Mouse (Mus musculus) liver, postnatal 0 days (tissue): ENCODE results near the gene Hist1h1c. TPM values are rescaled to one million over a fixed set of nuclear protein-coding genes. Genes with fewer than 3 reads are reported as not detected.
"Not testable (repeated sequence)": the region's sequence is repeated elsewhere in the genome, so short reads cannot be mapped to it uniquely, and the experiment has no call there.

Source experiments
- ATAC-seq: fragments of 200-750 bp; cut with Nextera tagmentation; 2 replicates; pipeline ENCODE4 v1.8.0; 2017; ENCODE audit warnings: mild to moderate bottlenecking, moderate library complexity
- DNase-seq: peaks from one replicate; pipeline ENCODE4 v3.0.0-alpha.2; 2016
- H3K27ac ChIP-seq: fragments of 300-500 bp; sonication (generic); 2 replicates; pipeline ENCODE4 v1.5.1; 2014; ENCODE audit warnings: antibody characterized with exemption, moderate library complexity, mild to moderate bottlenecking, low read depth
- H3K27me3 ChIP-seq: fragments of 300-500 bp; sonication (generic); 2 replicates; pipeline ENCODE4 v1.6.1; 2014; ENCODE audit warnings: low read length, control low read depth, mixed read lengths; ENCODE audit not compliant: insufficient read depth
- H3K36me3 ChIP-seq: fragments of 300-500 bp; sonication (generic); replicated peaks from 2 replicates; pipeline ENCODE4 v1.6.1; 2014; ENCODE audit warnings: mild to moderate bottlenecking, control low read depth, low read length, moderate library complexity, mixed read lengths; ENCODE audit not compliant: insufficient read depth
- H3K4me1 ChIP-seq: fragments of 300-500 bp; sonication (generic); 2 replicates; pipeline ENCODE4 v1.6.1; 2014; ENCODE audit warnings: antibody characterized with exemption, mild to moderate bottlenecking, control low read depth; ENCODE audit not compliant: insufficient read depth
- H3K4me2 ChIP-seq: fragments of 300-500 bp; sonication (generic); 2 replicates; pipeline ENCODE4 v1.6.1; 2014; ENCODE audit warnings: low read depth, mild to moderate bottlenecking, low read length, moderate library complexity, mixed read lengths
- H3K4me3 ChIP-seq: fragments of 300-500 bp; sonication (generic); 2 replicates; pipeline ENCODE4 v1.5.1; 2014; ENCODE audit warnings: low read depth, low read length
- H3K9ac ChIP-seq: fragments of 300-500 bp; sonication (generic); replicated peaks from 2 replicates; pipeline ENCODE4 v1.6.1; 2014; ENCODE audit warnings: mild to moderate bottlenecking, moderate library complexity
- H3K9me3 ChIP-seq: fragments of 300-500 bp; sonication (generic); 2 replicates; pipeline ENCODE4 v1.6.1; 2016; ENCODE audit warnings: mild to moderate bottlenecking, control low read depth, low read length, mixed read lengths
- CTCF ChIP-seq: sonication (generic); IDR thresholded peaks from 2 replicates; pipeline ENCODE4 v1.5.1; 2016; ENCODE audit warnings: antibody characterized with exemption, low read depth
- EP300 ChIP-seq: IDR thresholded peaks from 2 replicates; pipeline ENCODE4 v1.6.1; 2016; ENCODE audit warnings: antibody characterized with exemption, low read depth, mild to moderate bottlenecking
- WGBS: fragments of 180-500 bp; shearing (Covaris S2); extraction: QIAGEN DNeasy Blood & Tissue Kit; methylation state at CpG from one replicate; pipeline ENCODE4 v1.1.7; 2014; ENCODE audit not compliant: insufficient replicate concordance; 5-methylcytosine and 5-hydroxymethylcytosine counted together
- polyA plus RNA-seq: library from polyadenylated mRNA; unstranded; fragments of >200 nt; fragmentation: Nextera tagmentation; extraction: Ambion mirVana; gene quantifications from 2 replicates; pipeline ENCODE4 v1.2.1, GENCODE M21; 2015

The Hist1h1c gene
- polyA plus RNA-seq, 1 experiment from 2014 or later: 69.6 TPM

GRCm38 (mm10) chr13:23751478-23751956, 12.9 kb downstream of the Hist1h1c start:
- TF ChIP-seq EP300 (no peak), CTCF (no peak; the same call in 1 of the 2 replicates)
- H3K27ac ChIP-seq: peak overlapping the region; percentile 97
- peak overlapping the region; percentile 54 for H3K4me2 ChIP-seq
- no peaks in the 10 kb centered on the region for H3K9me3 ChIP-seq
- ATAC-seq (peak; percentile 20), DNase-seq (no peak)
- H3K36me3 ChIP-seq: no peaks in the 10 kb centered on the region
- peaks cover 12% of the 10 kb centered on the region for H3K4me1 ChIP-seq
- H3K27me3 ChIP-seq: no peaks in the 10 kb centered on the region
- WGBS: under 1% methylated on average over 11 of the region's 11 CpGs
- H3K9ac ChIP-seq: peak overlapping the region; percentile 68
- H3K4me3 ChIP-seq: peak overlapping the region; percentile 19

GRCm38 (mm10) chr13:23752067-23752741, 13.6 kb downstream of the Hist1h1c start, which contains the start of gene Hist1h3b:
Gene Hist1h3b (plus strand): TSS chr13:23752267.
- peak; percentile 72 for ATAC-seq
- TF ChIP-seq EP300: peak; percentile 50; the same call in 1 of the 2 replicates

GRCm38 (mm10) chr13:23752742-23753172, 14.1 kb downstream of the Hist1h1c start:
- peak overlapping the region; percentile 90 for H3K27ac ChIP-seq
- peak overlapping the region; percentile 61 for H3K4me2 ChIP-seq
- TF ChIP-seq CTCF (no peak), EP300 (no peak; the same call in 1 of the 2 replicates)
- no peak for DNase-seq
- H3K27me3 ChIP-seq: no peaks in the 10 kb centered on the region
- WGBS: 4% methylated on average over 6 of the region's 6 CpGs
- H3K36me3 ChIP-seq: no peaks in the 10 kb centered on the region
- H3K4me1 ChIP-seq: peaks cover 11% of the 10 kb centered on the region
- H3K4me3 ChIP-seq: peak overlapping the region; percentile 43
- peak overlapping the region; percentile 75 for H3K9ac ChIP-seq
- no peaks in the 10 kb centered on the region for H3K9me3 ChIP-seq
- ATAC-seq: no peak

More at GRCm38 (mm10) chr13:23752067-23752741, 13.6 kb downstream of the Hist1h1c start, which contains the start of gene Hist1h3b:
- WGBS: under 1% methylated on average over 17 of the region's 47 CpGs
- H3K27me3 ChIP-seq, H3K9me3 ChIP-seq, H3K36me3 ChIP-seq: not testable (repeated sequence)
- H3K4me2 ChIP-seq: peak within 1 kb of the TSS; percentile 61
- H3K4me1 ChIP-seq: peaks cover 12% of the 10 kb centered on the region
- H3K4me3 ChIP-seq: peak within 1 kb of the TSS; percentile 43
- peak; percentile 90 for DNase-seq
- peak within 1 kb of the TSS; percentile 75 for H3K9ac ChIP-seq
- peak within 1 kb of the TSS; percentile 97 for H3K27ac ChIP-seq

GRCm38 (mm10) chr13:23753314-23754078, 14.9 kb downstream of the Hist1h1c start:
- peak overlapping the region; percentile 43 for H3K4me3 ChIP-seq
- peaks cover 5% of the 10 kb centered on the region; the same call in 1 of the 2 replicates for H3K4me1 ChIP-seq
- no peaks in the 10 kb centered on the region for H3K9me3 ChIP-seq
- DNase-seq (no peak), ATAC-seq (no peak)
- 56% methylated on average over 4 of the region's 4 CpGs for WGBS
- H3K27me3 ChIP-seq: no peaks in the 10 kb centered on the region
- H3K36me3 ChIP-seq: no peaks in the 10 kb centered on the region
- H3K4me2 ChIP-seq: peak overlapping the region; percentile 61
- TF ChIP-seq EP300: no peak
- no peak for TF ChIP-seq CTCF
- peak overlapping the region; percentile 75 for H3K9ac ChIP-seq
- peak overlapping the region; percentile 90 for H3K27ac ChIP-seq

GRCm38 (mm10) chr13:23755000-23755399, 16.4 kb downstream of the Hist1h1c start:
- Histone ChIP-seq H3K4me1 (peaks cover 6% of the 10 kb centered on the region; the same call in 1 of the 2 replicates), H3K4me2 (no peak overlapping the region), H3K9me3 (no peaks in the 10 kb centered on the region), H3K27me3 (no peaks in the 10 kb centered on the region), H3K27ac (peak overlapping the region; percentile 60), H3K4me3 (no peak overlapping the region), H3K36me3 (no peaks in the 10 kb centered on the region), H3K9ac (no peak overlapping the region)
- TF ChIP-seq EP300: no peak
- TF ChIP-seq CTCF: no peak
- ATAC-seq: no peak
- DNase-seq: no peak

- ATAC-seq: peak; percentile 49
- Histone ChIP-seq H3K27ac (peak within 1 kb of the TSS; percentile 92), H3K36me3 (no peaks in the 10 kb centered on the region), H3K9me3 (no peaks in the 10 kb centered on the region), H3K4me1 (peaks cover 11% of the 10 kb centered on the region), H3K4me2 (peak within 1 kb of the TSS; percentile 75), H3K4me3 (peak within 1 kb of the TSS; percentile 39), H3K9ac (peak within 1 kb of the TSS; percentile 56), H3K27me3 (no peaks in the 10 kb centered on the region)
- peak; percentile 87 for TF ChIP-seq EP300
- TF ChIP-seq CTCF: no peak
- peak; percentile 92 for DNase-seq
- 1% methylated on average over 18 of the region's 22 CpGs for WGBS
Observed at GRCm38 (mm10) chr13:23756790-23757189, 18.2 kb downstream of the Hist1h1c start, which contains the start of gene Hist1h4b. Gene Hist1h4b (plus strand): TSS chr13:23757013.
